21 mouse cellular contexts compared by ENCODE assay signal in genomic region chr17:73914730-73915129, GRCm38 (mm10).
"Had no signal": no experiment of that assay in that cellular context is flagged by ENCODE, and none has a peak within 500 bp of the region (broad histone marks: within the 10 kb centered on the region; RNA-seq: fewer than 3 reads in every experiment).

No protein-coding gene starts in this region.

- ATAC-seq: forebrain, embryonic 13.5 days; forebrain, embryonic 14.5 days; forebrain, embryonic 15.5 days; forebrain, embryonic 16.5 days; forebrain, postnatal 0 days had no signal

- DNase-seq: cerebellum, adult 2 months; cerebellum, adult 8-10 months; cerebellum, adult 9-10 months; cerebellum, adult 9-11 months; cerebellum, postnatal 10 days; cerebellum, postnatal 14 days; cerebellum, postnatal 25 days; cerebellum, postnatal 36 days; embryo, embryonic 11 days; forebrain, postnatal 0 days; gastrocnemius, adult 2 months; gastrocnemius, postnatal 10 days; gastrocnemius, postnatal 14 days; gastrocnemius, postnatal 25 days; gastrocnemius, postnatal 36 days; heart, adult 18-20 months; heart, adult 2 months had no signal
